In genomic region chr17:80772545-80773453, GRCm38 (mm10) we compare ENCODE assay signal across 8 mouse cellular contexts. TPM values are rescaled to one million over a fixed set of nuclear protein-coding genes. Genes with fewer than 3 reads are reported as not detected.
A peak's percentile ranks its signal among the peaks of the same experiment; 100 is the strongest.
DNase-seq lines count a peak whose midpoint lies in the region; ATAC-seq and TF ChIP-seq lines count a peak whose summit lies in the region.

No protein-coding gene starts in this region.

- no peak overlapping the region for H3K27ac ChIP-seq in heart, embryonic 13.5 days (replicated peaks)
- H3K27ac ChIP-seq in heart, adult 2 months: no peak overlapping the region
- H3K27ac ChIP-seq in midbrain, embryonic 13.5 days: no peak overlapping the region

- TF ChIP-seq EP300 in heart, adult 2 months (IDR thresholded peaks at IDR 0.05; ENCODE audit: insufficient read depth, low read depth, low read length): no peak

- peak overlapping the region; percentile 4; the same call in 1 of the 2 replicates for H3K9ac ChIP-seq in heart, embryonic 13.5 days
- no peak overlapping the region for H3K9ac ChIP-seq in heart, adult 2 months (ENCODE audit: low read depth, low read length)
- no peak overlapping the region for H3K9ac ChIP-seq in midbrain, embryonic 13.5 days (replicated peaks)

- ATAC-seq in heart, embryonic 13.5 days (ENCODE audit: extremely low read depth, insufficient number of reproducible peaks, low FRiP score, low TSS enrichment): no peak
- ATAC-seq in midbrain, embryonic 13.5 days: no peak

- H3K9me3 ChIP-seq in heart, embryonic 13.5 days: peaks cover 7% of the 10 kb centered on the region; the same call in 1 of the 2 replicates
- no peaks in the 10 kb centered on the region; the same call in 1 of the 2 replicates for H3K9me3 ChIP-seq in midbrain, embryonic 13.5 days

- 60% methylated on average over 14 of the region's 14 CpGs for WGBS in heart, embryonic 13.5 days
- WGBS in heart, adult 2 months: 68% methylated on average over 14 of the region's 14 CpGs
- WGBS in midbrain, embryonic 13.5 days: 82% methylated on average over 14 of the region's 14 CpGs

- intact Hi-C loops in heart, adult 2 months (cut with DNase I): no loop called here
- intact Hi-C loops in gastrocnemius, postnatal 14 days (cut with DNase I; ENCODE audit: low total_unique reads): no loop called here

- no peaks in the 10 kb centered on the region for H3K36me3 ChIP-seq in heart, embryonic 13.5 days
- peaks cover 5% of the 10 kb centered on the region; the same call in 1 of the 2 replicates for H3K36me3 ChIP-seq in heart, adult 2 months (ENCODE audit: control insufficient read depth, insufficient read depth, low read length)
- H3K36me3 ChIP-seq in midbrain, embryonic 13.5 days: no peaks in the 10 kb centered on the region

- no peak for TF ChIP-seq CTCF in heart, adult 2 months (IDR thresholded peaks at IDR 0.05)

- no peaks in the 10 kb centered on the region for H3K79me2 ChIP-seq in heart, adult 2 months (replicated peaks; ENCODE audit: control insufficient read depth, insufficient read depth, low read length)

- H3K4me3 ChIP-seq in heart, embryonic 13.5 days: no peak overlapping the region
- H3K4me3 ChIP-seq in heart, adult 2 months: no peak overlapping the region
- H3K4me3 ChIP-seq in midbrain, embryonic 13.5 days (replicated peaks): no peak overlapping the region

- DNase-seq in heart, adult 2 months: no peak
- DNase-seq in 3134 (ENCODE audit: extremely low read depth, insufficient read length, low spot score): peak; percentile 51
- DNase-seq in T-cell, adult 2 months (ENCODE audit: low spot score): peak; percentile 76
- DNase-seq in lung, postnatal 36 days: peak; percentile 67
- DNase-seq in gastrocnemius, postnatal 14 days: no peak
- DNase-seq in layer of hippocampus, adult 9-11 months: no peak

- peaks cover 6% of the 10 kb centered on the region; the same call in 1 of the 2 replicates for H3K4me1 ChIP-seq in heart, embryonic 13.5 days
- peaks cover 3% of the 10 kb centered on the region for H3K4me1 ChIP-seq in heart, adult 2 months (ENCODE audit: control insufficient read depth, insufficient read depth, low read length)
- H3K4me1 ChIP-seq in midbrain, embryonic 13.5 days (replicated peaks): no peaks in the 10 kb centered on the region

- no peak for TF ChIP-seq POLR2A in heart, adult 2 months (IDR thresholded peaks at IDR 0.05; ENCODE audit: insufficient read depth, low read depth, low read length)

- H3K4me2 ChIP-seq in heart, embryonic 13.5 days: peak overlapping the region; percentile 44
- no peak overlapping the region for H3K4me2 ChIP-seq in midbrain, embryonic 13.5 days (replicated peaks)

- H3K27me3 ChIP-seq in heart, embryonic 13.5 days (replicated peaks): no peaks in the 10 kb centered on the region
- H3K27me3 ChIP-seq in heart, adult 2 months (ENCODE audit: control insufficient read depth, insufficient read depth, low read length): no peaks in the 10 kb centered on the region
- no peaks in the 10 kb centered on the region for H3K27me3 ChIP-seq in midbrain, embryonic 13.5 days

RNA-seq across cellular contexts. Expression of gene Map4k3, which starts 44.5 kb away (rescaled TPM):
- 15.1 and 17.0 TPM in 2 replicates for polyA plus RNA-seq in heart, embryonic 13.5 days (2015; fragmentation: Nextera tagmentation; extraction: Ambion mirVana)
- total RNA-seq in heart, adult 2 months (2021): 10 to 100 TPM; 24.4 to 24.7 TPM
- polyA plus RNA-seq in heart, adult 2 months (2012; rRNA removed): 12.8 and 20.3 TPM in 2 replicates
- total RNA-seq in gastrocnemius, postnatal 14 days (2021): 10 to 100 TPM; 16.4 to 17.3 TPM
- 22.6 and 23.5 TPM in 2 replicates for polyA plus RNA-seq in midbrain, embryonic 13.5 days (2015; fragmentation: Nextera tagmentation; extraction: Ambion mirVana)

Comparison
In these comparisons a context has a peak if more than half of its experiments do, and no peak if none do; other contexts are left out.
1. DNase-seq: peak in 3134 (single experiment), T-cell, adult 2 months (single experiment) and lung, postnatal 36 days (single experiment); none in heart, adult 2 months (0 of 2), gastrocnemius, postnatal 14 days (single experiment) and layer of hippocampus, adult 9-11 months (single experiment).